Mouse (Mus musculus): ENCODE measurements at regions not wholly inside any gene's neighbourhood (a gene's known extent, or its start where the extent isn't known, plus 50 kb on each side); places are given as distances from the start of the nearest gene placed in this dataset.

GRCm38 (mm10) chr2:10986101-10986500, 185.8 kb upstream of the Prkcq start:
- TF ChIP-seq POLR2A (IDR thresholded peaks at IDR 0.05; ENCODE audit: borderline replicate concordance, insufficient read depth, low read length) (no peak), CTCF (IDR thresholded peaks at IDR 0.05; ENCODE audit: borderline replicate concordance, insufficient read depth, low read depth, low read length) (no peak)
